Mouse (Mus musculus) spleen, postnatal 14 days (tissue): Measurements from ENCODE around the gene Hmox1.

Experiments
- DNase-seq, 2 experiments: peaks; one replicate each; pipeline ENCODE4 v3.0.0; 2021 to 2022; ENCODE audit warnings: low spot score in 2 of 2

Gene Hmox1

DNA sequence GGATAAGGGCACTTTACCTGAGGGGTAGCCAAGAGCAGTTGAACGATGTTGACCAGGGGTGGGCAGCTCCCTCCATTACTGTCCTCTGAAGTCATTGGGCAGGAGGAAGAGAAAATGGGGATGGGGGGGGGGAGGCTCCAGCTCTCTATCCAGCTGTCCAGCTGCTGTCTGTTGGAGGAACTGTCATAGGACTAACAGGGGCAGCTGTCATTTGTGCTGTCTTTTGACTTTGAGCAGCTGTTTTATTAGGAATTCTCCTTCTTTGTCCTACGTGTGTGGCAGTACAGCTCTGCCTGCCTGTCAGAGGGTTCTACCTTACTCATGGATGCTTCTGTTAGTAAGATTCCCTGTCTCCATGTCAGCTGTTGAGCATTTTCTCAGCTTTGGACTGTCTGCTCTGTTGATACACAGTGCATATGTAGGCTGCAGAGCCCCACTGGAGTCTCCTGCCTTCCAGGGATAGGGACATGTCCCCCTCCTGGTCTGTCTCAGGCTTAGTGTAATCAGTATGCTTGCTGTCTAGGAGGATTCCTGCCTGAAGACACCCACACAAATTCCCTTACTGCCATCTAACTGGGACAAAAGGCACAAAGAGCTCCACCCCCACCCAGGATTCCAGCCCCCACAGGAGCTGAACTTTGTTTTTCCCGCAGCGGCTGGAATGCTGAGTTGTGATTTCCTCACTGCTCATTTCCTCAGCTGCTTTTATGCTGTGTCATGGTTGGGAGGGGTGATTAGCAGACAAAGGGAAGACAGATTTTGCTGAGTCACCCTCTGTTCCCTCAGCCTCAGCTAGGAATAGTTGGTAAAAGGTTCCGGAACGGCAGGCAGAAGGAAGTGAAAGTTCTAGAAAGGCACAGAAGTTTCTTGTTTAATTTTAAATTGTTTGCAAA, 4.2 kb upstream of the Hmox1 start:
- peak in 1 of 2 experiments; percentile 13 for DNase-seq

DNA sequence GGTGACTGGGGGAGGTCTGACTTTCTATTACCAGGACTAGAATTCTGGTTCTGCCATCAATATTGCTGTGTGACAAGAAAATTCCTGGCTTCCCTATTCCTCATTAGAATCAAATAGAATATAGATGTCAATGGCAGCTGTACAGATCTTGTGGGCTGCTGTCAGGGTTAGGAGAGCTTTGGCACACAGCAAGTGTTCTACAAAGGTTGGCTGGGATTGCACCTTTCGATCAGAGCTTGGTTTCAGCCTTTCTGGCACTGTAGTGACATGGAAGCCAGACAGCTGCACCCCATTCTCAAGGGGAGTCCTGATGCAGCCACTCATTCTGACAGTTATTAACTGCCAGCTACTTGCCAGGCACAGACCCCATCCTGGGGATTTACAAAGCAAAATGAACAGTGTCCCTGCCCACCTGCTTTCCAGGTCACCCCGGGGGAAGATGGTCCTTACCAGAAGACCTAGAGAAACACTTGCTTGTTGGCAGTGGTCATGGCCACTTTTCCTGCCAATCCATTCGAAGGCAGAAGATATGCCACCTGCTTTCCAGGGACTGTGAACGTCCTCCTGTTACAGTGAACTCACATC, 2.5 kb upstream of the Hmox1 start:
- no peak for DNase-seq

DNA sequence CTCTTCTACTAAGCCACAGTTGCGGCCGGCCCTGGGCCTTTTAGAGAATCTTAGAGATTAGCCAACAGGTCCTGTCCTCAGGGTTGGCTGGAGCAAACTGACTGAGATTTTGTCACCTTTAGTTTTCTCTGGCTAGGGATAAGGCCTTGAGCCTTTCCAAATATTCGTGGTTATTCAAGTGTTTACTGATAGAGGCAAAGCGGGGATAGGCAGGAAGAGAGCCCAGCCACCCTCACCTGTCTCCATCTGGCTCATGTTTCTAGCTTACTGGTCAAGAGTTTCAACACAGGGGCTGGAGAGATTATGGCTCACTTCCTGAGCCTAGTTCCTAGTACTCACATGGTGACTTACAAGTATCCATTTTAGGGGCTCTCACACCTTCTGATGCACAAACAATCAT, 9.5 kb downstream of the Hmox1 start:
- no peak for DNase-seq

DNA sequence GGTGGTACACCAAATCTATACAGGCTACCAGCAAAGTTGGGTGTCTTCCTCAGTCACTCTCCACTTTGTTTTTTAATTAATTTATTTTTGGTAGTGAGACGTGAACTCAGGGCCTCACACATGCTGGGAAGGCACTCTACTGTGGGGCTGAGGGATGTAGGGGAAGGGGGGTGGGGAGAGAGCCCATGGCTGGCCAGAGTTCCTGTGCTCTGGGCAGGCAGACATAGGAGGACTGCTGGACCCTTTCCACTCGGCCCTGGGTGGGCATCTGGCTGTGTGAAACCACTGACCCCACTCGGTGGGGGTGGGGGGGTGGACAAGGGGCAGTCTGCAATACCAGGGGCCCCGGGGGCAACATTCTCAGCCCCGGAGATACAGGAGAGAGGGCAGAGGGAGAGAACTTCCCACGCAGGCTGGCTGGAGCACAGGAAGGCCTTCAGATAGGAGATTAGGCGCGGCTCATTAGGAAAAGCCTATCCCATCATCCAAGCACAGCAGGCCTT, 10.0 kb downstream of the Hmox1 start:
- no peak for DNase-seq

DNA sequence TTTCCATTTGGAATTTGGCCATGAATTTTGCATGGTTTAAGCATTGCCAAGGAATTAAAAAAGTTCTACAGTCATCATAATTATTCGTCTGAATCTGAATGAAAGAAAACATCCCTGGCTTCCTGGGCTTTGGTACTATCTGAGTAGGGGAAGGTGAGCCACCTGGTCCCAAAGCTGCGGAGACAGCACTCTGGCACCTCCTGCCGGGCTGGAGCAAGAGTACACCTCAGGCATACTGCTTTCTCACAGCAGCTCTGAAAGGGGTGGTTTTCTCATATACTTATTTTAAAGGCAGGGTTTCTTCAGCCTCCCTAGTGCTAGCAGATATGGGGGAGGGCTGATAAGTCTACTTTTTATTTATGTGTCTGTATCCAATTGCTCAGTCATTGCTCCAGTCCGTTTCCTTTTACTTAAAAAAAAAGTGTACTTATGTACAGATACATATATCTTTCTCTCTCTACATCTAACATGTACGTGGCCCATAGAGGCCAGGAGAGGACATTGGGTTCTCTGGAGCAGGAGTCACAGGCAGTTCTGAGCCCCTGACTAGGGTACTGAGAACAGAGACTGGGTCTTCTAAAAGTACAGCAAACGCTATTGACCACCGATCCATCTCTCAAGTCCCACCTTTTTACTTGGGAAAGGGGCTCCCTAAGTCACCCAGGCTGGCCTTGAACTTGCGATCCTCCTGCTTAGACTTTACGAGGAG, 15.3 kb downstream of the Hmox1 start:
- DNase-seq = peak; percentile 72 to 78

DNA sequence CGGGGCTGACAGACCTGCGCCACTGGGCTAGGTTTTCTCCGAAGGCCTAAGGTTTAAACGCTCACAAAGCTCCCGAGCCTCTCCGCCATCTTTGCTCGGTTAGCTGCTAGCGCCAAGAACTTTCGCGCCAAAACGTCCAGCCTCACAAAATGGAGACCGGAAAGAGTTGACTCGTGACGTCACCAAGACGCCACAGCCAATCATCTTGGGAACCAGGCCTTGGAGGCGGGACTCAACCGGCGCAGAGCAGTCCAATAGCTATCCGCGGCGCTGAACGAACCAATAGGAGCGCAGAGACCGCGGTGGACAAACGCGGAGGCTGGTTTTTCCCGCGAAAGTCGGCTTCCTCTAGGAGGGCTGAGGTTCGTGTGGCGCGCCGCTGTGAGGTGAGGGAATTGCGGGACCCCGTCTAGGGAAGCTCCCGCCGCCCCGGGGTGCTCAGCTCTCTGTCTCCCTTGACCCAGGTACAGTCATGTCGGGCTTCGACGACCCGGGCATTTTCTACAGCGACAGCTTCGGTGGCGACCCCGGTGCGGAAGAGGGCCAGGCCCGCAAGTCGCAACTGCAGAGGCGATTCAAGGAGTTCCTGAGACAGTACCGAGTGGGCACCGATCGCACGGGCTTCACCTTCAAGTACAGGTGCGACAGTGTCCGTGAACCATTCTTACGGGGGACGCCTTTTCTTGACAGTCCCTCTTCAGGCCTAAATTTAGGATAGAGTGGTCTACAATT, 16.0 kb downstream of the Hmox1 start, which contains the start of gene Mcm5:
TSS of gene Mcm5 (plus strand) at position 334 of the 732 bp plus-strand sequence.
- peak; percentile 98 to 99 for DNase-seq

DNA sequence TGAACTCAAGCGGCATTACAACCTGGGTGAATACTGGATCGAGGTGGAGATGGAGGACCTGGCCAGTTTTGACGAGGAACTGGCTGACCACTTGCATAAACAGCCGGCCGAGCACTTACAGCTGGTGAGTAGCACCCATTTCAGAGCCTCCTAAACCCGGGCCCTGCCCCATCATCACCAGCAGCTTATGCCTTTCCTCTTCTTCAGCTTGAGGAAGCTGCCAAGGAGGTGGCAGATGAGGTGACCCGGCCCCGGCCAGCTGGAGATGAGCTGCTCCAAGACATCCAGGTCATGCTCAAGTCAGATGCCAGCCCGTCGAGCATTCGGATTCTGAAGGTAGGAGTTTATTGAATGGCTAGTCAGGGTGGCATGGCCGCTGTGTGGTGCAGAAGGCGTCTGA, 16.7 kb downstream of the Hmox1 start:
- DNase-seq = no peak

DNA sequence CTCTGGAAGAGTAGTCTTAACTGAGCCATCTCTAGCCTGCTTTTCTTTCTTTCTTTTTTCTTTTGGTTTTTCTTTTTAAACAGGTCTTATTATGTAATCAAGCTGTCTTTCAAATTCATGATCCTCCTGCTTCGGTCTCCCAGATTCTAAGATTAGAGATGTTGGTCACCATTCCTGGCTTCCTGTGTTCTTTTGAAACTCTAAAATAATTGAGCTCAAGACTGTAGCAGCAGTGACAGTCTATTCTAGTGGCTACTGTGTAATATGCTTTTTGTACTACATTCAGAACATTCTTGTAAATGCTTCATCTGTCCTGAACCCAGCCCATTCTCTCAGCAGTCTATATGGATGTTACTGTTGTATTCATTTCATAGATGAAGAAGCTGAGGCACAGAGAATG, 25.1 kb downstream of the Hmox1 start:
- no peak for DNase-seq

DNA sequence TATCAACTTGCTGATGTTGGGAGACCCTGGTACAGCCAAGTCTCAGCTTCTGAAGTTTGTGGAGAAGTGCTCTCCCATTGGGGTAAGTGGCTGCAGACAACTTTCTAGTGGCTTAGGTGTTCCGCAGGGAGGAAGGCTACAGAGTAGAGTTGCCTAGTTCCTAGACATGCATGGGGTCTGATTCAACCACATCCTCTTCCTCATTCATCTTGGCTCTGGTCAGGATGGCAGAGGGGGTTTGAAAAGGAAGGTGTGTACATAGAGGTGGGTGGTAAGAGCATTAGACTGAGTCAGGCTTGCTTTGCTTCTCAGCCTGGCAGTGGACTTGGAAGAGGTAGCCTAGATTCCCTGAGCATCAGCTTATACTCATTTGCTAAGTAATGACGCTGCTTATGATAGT, 25.9 kb downstream of the Hmox1 start:
- no peak for DNase-seq

DNA sequence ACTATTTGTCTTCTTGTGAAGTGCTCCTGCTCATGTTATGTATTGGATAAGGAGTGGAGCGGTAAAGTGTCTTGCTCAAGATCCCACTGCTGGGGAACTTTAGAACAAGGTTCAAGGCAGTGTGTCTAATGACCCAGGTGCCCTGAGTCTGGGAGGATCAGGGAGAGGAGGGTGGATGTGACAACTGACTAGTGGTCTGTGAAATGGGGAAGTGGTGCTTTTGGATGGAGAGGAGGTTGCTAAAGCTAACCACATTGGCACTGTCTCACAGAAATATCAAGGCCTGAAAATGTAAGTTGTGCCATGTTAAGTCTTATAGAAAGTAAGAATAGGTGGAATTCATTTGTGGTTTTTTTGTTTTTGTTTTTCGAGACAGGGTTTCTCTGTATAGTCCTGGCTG, 26.3 kb downstream of the Hmox1 start:
- no peak for DNase-seq

DNA sequence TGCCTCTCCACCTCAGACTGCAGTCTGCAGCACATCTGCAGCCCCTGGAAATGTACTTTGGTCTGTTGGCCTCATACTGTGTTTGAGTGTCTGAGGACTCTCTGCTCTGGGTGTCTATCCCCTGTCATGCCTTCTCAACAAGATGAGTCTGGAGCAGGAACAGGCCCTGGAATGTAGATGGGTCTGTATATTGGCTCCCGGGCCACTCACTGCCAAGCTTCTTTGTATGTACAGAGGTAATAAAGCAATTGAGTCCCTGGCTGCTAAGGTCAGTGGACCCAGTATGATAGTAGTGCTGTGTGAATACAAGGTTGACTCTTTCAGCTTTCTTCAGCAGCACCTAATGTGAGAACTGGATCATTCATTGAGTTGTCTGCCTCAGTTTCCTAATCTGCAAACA, 34.0 kb downstream of the Hmox1 start:
- DNase-seq = no peak

DNA sequence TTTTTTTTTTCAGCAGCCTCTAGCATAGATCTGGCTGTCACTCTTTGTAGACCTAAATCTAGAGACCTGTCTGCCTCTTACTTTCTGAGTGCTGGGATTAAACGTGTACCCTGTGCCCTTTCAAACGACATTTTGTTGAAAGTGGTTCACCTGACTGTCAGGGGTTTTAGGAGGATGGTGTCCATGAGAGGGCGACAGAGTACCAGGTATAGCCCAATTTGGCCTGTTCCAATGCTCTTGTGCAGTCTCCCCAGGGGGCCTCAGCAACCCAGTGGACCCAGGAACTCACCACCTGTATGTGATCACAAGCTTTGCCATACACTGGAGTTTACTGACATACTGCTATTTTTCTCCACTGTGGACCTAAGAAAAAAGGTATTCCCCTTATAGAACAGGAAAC, 39.1 kb downstream of the Hmox1 start:
- DNase-seq = peak in 1 of 2 experiments; percentile 41

DNA sequence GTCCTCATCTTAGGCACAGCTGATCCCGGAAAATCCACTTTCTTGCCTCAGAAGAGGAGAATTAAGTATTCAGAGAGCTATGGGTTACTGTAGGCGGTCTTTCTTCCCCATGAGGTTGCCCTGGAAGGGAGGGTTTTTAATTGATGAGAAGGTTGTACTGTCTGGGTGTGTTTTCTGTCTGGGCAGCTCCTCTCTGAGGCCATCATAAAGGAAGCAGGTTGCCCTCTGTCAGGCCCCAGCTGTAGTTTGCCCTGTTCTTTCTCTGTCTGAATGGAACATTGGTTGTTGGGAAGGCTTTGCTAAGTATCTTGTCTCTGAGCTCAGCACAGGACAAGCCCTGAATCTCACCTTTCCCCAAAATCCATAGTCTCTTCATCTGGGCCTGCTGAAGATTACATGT, 40.0 kb downstream of the Hmox1 start:
- no peak for DNase-seq

DNA sequence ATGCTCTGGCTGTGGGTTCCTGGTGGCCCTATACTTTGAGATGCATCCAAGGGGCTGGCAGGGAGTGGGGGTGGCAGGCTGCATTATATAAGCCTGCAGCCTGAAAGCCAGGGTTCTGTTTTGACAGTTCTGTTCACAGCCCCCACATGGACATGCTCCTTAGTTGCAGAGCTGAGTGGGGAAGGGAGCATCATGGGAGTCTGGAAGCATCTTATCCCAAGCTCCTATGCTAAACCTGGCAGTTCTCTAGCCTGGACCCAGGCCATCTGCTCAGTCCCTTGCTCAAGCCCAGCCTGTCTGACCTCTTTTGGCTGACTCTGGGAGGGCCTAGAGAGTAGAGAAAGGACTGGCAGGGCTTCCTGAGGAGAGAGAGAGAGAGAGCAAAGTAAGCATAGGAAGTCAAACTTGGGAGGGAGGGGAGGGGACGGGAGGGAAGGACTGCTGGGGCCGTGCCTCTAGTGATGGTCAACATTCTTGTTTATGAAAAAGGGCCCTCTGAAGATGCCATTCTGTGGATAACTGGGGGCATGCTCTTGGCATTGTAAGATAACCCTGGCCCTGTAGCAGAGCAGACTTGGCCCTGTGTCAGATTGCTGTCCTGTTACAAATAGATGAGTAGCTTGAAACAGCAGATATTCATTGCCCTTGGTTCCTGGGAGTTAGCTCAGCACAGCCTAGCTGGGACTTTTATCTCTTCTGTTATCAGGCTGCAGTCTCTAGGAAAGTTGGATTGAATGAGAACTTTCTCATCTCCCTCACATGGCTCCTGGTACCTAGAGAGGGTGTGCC, 41.4 kb downstream of the Hmox1 start:
- DNase-seq = no peak

DNA sequence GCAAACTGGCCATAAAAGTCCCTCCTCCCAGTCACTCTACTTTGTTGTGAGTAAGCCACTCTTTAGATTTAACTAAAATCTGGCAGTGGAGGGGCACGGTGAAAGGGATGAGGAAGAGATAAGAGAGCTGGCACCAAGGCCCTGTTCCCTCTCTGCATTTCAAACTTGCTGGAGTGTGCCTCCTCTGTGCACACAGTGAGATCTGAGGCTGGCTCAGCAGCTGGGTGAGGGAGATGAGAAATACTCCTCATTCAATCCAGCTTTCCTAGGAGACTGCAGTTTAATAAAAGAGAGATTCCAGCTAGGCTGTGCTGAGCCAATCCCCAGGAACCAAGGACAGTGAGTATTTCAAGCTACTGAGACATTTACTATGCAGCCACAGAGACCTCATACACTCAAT, 42.3 kb downstream of the Hmox1 start:
- no peak for DNase-seq

DNA sequence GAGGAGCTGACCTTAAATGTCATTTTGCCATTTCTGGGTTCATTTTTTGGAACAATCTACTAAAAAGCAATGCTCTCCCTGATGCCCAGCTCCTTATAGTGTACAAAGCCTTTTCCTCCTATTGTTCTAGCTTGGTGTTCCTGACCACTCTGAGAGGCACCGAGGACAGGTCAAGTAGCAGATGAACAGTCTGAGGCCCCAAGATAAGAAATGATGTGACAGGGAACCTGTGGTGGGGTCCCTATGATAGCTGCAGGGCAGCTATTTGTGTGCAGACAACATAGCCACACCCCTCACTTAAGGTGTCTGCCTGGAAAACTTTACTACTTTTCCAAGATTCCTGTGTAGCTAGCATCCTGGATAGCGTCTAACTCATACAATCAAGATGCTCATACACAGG, 42.8 kb downstream of the Hmox1 start:
- no peak for DNase-seq

DNA sequence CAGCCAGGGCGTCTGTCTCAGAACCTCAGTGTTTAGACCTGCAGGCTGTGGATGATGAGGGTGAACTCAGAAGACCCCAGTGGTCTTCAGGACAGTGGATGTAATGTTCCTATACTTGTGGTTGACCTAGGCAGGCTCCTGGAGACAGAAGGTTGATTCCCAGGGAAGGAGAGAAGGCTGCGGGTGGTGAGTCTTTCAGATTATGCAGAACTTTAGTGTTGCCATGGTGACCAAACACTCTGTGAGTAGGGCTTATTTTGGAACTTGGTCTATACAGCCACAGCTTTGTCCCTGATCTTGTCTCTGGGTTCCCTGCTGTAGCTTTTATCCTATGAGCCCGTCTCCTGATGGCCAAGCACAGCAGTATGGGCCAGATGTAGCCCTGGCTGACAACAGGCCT, 44.1 kb downstream of the Hmox1 start:
- no peak for DNase-seq
